Mouse (Mus musculus) liver, embryonic 15.5 days (tissue): ENCODE results near the gene Lmf1. TPM values are rescaled to one million over a fixed set of nuclear protein-coding genes. Genes with fewer than 3 reads are reported as not detected.

Experiments
- ATAC-seq: fragments of 200-750 bp; cut with Nextera tagmentation; 2 replicates; pipeline ENCODE4 v1.8.0; 2017; ENCODE audit warnings: moderate number of reproducible peaks, mild to moderate bottlenecking, moderate library complexity; ENCODE audit not compliant: insufficient read depth
- H3K27ac ChIP-seq: fragments of 300-500 bp; sonication (generic); replicated peaks from 2 replicates; pipeline ENCODE4 v1.5.1; 2015; ENCODE audit warnings: mild to moderate bottlenecking, inconsistent platforms
- H3K27me3 ChIP-seq: fragments of 300-500 bp; sonication (generic); 2 replicates; pipeline ENCODE4 v1.6.1; 2015; ENCODE audit warnings: mild to moderate bottlenecking, inconsistent platforms
- H3K36me3 ChIP-seq: fragments of 300-500 bp; sonication (generic); replicated peaks from 2 replicates; pipeline ENCODE4 v1.6.1; 2015; ENCODE audit warnings: moderate library complexity, mild to moderate bottlenecking, inconsistent platforms
- H3K4me1 ChIP-seq: fragments of 300-500 bp; sonication (generic); replicated peaks from 2 replicates; pipeline ENCODE4 v1.6.1; 2015; ENCODE audit warnings: inconsistent platforms
- H3K4me2 ChIP-seq: fragments of 300-500 bp; sonication (generic); 2 replicates; pipeline ENCODE4 v1.6.1; 2015; ENCODE audit warnings: moderate library complexity, mild to moderate bottlenecking, inconsistent platforms
- H3K4me3 ChIP-seq: fragments of 300-500 bp; sonication (generic); replicated peaks from 2 replicates; pipeline ENCODE4 v1.5.1; 2015; ENCODE audit warnings: mild to moderate bottlenecking, inconsistent platforms
- H3K9ac ChIP-seq: fragments of 300-500 bp; sonication (generic); 2 replicates; pipeline ENCODE4 v1.6.1; 2015; ENCODE audit warnings: moderate library complexity, mild to moderate bottlenecking, inconsistent platforms
- H3K9me3 ChIP-seq: fragments of 300-500 bp; sonication (generic); replicated peaks from 2 replicates; pipeline ENCODE4 v1.6.1; 2016; ENCODE audit warnings: inconsistent platforms
- WGBS: fragments of 180-500 bp; shearing (Covaris S2); methylation state at CpG from one replicate; pipeline ENCODE4 v1.1.7; 2015; ENCODE audit warnings: mixed read lengths; ENCODE audit not compliant: insufficient replicate concordance; 5-methylcytosine and 5-hydroxymethylcytosine counted together
- polyA plus RNA-seq: library from polyadenylated mRNA; unstranded; fragments of >200 nt; fragmentation: Nextera tagmentation; extraction: Ambion mirVana; gene quantifications from 2 replicates; pipeline ENCODE4 v1.2.1, GENCODE M21; 2015

Lmf1 gene
- polyA plus RNA-seq, 1 experiment from 2014 or later, result 10.1 TPM

DNA sequence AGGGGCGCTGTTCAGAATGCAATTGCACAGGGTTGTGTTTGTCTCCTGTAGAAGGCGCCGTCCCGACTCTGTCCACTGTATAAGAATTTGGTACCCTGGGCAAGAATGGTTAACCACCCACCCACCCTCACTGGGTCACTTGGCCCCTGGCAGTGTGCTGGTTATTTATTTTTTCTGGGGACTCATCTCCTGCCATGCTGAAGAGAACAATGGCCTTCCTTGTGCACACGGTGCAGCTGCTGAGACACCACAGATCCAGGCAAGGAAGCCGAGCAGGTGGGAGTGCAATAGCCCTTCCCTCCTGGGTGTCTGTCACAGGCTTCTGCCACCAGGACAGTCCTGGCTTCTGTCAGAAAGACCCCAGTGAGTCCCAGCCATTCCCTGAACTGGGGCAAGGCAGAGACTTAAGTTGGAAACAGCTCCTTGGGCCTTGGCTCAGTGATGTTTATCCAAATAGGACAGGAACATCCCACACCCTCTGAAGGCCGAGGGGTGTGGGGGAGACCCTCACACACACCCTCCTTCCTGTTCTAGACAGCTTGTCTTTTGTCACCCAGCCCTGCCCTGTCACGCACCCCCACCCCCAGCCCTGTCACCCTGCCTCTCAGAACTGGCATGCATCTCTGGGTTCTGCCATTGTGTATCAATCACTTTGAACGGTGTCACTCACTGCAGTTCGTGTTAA lies 30.1 kb downstream of the Lmf1 start:
- H3K9ac ChIP-seq, result no peak overlapping the region
- ATAC-seq, result no peak
- no peaks in the 10 kb centered on the region for H3K27me3 ChIP-seq

GRCm38 (mm10) chr17:25609506-25609828 lies 30.6 kb downstream of the Lmf1 start:
- no peak overlapping the region for H3K27ac ChIP-seq
- no peak for ATAC-seq
- H3K9me3 ChIP-seq, result no peaks in the 10 kb centered on the region
- H3K27me3 ChIP-seq, result no peaks in the 10 kb centered on the region
- no peaks in the 10 kb centered on the region for H3K36me3 ChIP-seq
- H3K4me1 ChIP-seq, result no peaks in the 10 kb centered on the region
- no peak overlapping the region for H3K4me2 ChIP-seq
- no peak overlapping the region for H3K9ac ChIP-seq
- 65% methylated on average over 3 of the region's 3 CpGs for WGBS
- H3K4me3 ChIP-seq, result no peak overlapping the region

More for the DNA sequence above, 30.1 kb downstream of the Lmf1 start:
- no peak overlapping the region for H3K27ac ChIP-seq
- H3K4me1 ChIP-seq, result 0 out of 2 replicates have a peak, but pooled peaks cover 2% of the 10 kb centered on the region
- WGBS, result 70% methylated on average over 10 of the region's 10 CpGs
- H3K9me3 ChIP-seq, result no peaks in the 10 kb centered on the region
- no peaks in the 10 kb centered on the region for H3K36me3 ChIP-seq
- no peak overlapping the region for H3K4me3 ChIP-seq
- H3K4me2 ChIP-seq, result no peak overlapping the region

DNA sequence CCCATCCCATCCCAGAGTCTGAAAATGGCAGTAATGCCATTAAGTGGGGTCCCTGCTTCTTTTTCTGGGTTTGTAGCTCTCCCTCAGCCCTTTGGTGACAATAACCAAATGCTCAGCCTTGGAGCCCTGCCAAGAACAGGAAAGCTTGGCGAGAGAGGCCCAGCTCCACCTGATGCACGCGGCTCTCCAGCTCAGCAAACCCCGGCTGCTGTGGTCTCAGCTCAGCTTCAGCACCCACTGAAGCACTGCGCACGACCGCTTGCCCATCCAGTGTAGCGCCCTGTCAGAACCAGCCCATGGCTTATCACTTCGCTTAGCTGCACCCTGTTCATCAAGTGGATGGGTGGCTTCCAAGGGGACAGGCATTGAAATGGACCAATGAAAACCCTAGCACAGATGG lies 31.3 kb downstream of the Lmf1 start:
- 63% methylated on average over 9 of the region's 9 CpGs for WGBS
- H3K4me1 ChIP-seq, result no peaks in the 10 kb centered on the region
- no peak overlapping the region for H3K4me3 ChIP-seq
- H3K9me3 ChIP-seq, result no peaks in the 10 kb centered on the region
- no peaks in the 10 kb centered on the region for H3K36me3 ChIP-seq
- no peak overlapping the region for H3K4me2 ChIP-seq
- ATAC-seq, result no peak
- H3K27ac ChIP-seq, result no peak overlapping the region
- no peak overlapping the region for H3K9ac ChIP-seq
- H3K27me3 ChIP-seq, result no peaks in the 10 kb centered on the region

- Histone ChIP-seq H3K36me3 (no peaks in the 10 kb centered on the region), H3K27me3 (no peaks in the 10 kb centered on the region), H3K27ac (no peak overlapping the region), H3K4me3 (no peak overlapping the region), H3K4me2 (no peak overlapping the region), H3K4me1 (no peaks in the 10 kb centered on the region), H3K9ac (no peak overlapping the region), H3K9me3 (no peaks in the 10 kb centered on the region)
- ATAC-seq, result no peak
- WGBS, result 73% methylated on average over 9 of the region's 9 CpGs
These were observed 33.7 kb downstream of the Lmf1 start for GRCm38 (mm10) chr17:25612537-25612936.

DNA sequence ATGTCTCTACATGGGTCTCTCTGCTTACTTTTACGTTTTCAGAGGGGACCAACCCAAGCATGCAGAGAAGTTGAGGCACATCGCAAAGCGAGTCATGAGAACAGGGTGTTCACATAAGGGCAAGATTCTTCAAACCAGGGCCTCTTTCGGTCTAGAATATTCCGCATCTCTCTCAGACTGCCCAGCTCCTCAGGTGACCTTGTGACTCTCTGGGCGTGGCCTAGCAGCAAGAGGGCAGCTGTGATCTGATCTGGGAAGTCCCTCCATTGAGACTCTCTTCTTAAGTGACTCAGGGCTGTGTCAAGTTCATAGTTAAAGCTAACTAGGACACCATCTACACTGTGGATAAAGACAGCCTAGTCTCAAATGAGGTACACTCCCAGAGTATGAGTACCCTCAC lies 34.4 kb downstream of the Lmf1 start:
- ATAC-seq, result no peak
- Histone ChIP-seq H3K4me1 (no peaks in the 10 kb centered on the region), H3K4me3 (no peak overlapping the region), H3K27ac (no peak overlapping the region), H3K9ac (no peak overlapping the region), H3K4me2 (no peak overlapping the region), H3K27me3 (no peaks in the 10 kb centered on the region), H3K9me3 (no peaks in the 10 kb centered on the region), H3K36me3 (no peaks in the 10 kb centered on the region)
- 79% methylated on average over 6 of the region's 6 CpGs for WGBS

DNA sequence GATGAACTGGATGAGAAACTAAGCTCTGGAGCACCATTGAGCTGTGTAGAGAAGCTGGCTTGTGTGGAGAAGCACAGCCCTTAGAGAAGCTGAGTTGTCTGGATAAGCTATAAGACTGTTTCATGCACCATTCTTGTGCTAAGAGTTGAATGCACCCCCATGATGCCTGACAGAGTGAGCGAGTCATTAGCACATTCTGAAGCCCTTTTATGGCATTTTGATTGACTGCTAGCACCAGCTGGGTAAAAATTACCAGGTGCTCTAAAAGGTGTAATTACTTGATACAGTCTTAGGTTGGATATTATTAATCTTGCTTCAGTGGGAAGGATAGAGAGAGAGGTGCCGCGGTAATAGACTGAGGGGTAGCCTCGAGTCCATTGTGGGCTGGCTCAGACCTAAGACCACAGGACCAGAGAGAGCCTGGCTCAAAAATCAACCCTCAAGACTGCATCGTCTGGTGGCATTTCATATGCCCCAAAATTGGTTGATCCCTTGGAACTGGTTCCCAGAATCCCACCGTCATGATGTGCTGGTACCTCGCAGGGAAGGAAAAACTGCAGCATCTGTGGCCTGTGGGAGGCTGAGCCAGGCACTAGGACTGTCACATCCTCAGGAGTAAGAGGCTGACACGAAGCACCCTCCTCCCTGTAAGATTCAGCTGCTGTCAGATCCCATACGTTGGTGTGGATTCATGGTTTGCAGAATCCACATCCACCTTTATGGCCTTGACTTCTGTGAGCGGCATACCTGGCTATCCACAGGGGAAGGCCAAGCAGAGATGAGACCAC lies 36.0 kb downstream of the Lmf1 start:
- no peak for ATAC-seq
- H3K9ac ChIP-seq, result no peak overlapping the region
- no peaks in the 10 kb centered on the region for H3K36me3 ChIP-seq
- H3K9me3 ChIP-seq, result no peaks in the 10 kb centered on the region
- no peak overlapping the region for H3K27ac ChIP-seq
- 73% methylated on average over 10 of the region's 10 CpGs for WGBS
- no peak overlapping the region for H3K4me2 ChIP-seq
- H3K4me3 ChIP-seq, result no peak overlapping the region
- H3K4me1 ChIP-seq, result no peaks in the 10 kb centered on the region
- no peaks in the 10 kb centered on the region for H3K27me3 ChIP-seq

DNA sequence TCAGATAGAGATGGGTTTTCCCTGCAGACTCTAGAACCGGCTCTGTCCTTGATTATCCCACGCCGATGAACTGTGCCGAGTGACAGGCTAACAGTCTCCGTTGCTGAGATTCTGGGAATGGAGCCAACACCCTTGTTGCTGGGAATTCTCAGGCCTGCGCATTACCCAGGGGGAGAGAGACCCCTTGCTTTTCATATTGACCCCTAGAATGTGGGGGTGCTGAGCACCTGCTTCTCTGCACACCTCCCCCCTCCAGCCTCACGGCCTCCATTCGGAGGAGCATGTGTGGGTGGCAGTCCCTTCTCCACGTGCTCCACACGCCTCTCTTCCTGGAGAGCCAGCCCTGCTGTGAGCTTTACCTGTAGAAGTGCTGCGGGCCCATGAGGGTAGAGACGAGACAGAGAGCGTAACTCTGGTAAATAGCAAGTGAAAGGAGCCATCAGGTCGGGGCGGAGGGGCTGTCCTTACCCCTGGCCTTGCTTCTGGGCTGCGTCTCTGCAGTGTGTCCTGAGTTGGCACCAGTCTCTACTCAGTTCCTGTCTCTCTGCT lies 39.7 kb downstream of the Lmf1 start:
- Histone ChIP-seq H3K27me3 (no peaks in the 10 kb centered on the region), H3K27ac (no peak overlapping the region), H3K36me3 (no peaks in the 10 kb centered on the region), H3K9me3 (no peaks in the 10 kb centered on the region), H3K4me2 (no peak overlapping the region), H3K4me3 (no peak overlapping the region), H3K9ac (no peak overlapping the region), H3K4me1 (no peaks in the 10 kb centered on the region)
- no peak for ATAC-seq
- WGBS, result 71% methylated on average over 16 of the region's 16 CpGs

- Histone ChIP-seq H3K9me3 (no peaks in the 10 kb centered on the region), H3K27ac (no peak overlapping the region), H3K4me2 (no peak overlapping the region), H3K4me1 (no peaks in the 10 kb centered on the region), H3K4me3 (no peak overlapping the region), H3K27me3 (no peaks in the 10 kb centered on the region), H3K36me3 (no peaks in the 10 kb centered on the region), H3K9ac (no peak overlapping the region)
- WGBS, result 61% methylated on average over 4 of the region's 4 CpGs
- ATAC-seq, result no peak
These were observed 44.6 kb downstream of the Lmf1 start for GRCm38 (mm10) chr17:25623441-25623840.

DNA sequence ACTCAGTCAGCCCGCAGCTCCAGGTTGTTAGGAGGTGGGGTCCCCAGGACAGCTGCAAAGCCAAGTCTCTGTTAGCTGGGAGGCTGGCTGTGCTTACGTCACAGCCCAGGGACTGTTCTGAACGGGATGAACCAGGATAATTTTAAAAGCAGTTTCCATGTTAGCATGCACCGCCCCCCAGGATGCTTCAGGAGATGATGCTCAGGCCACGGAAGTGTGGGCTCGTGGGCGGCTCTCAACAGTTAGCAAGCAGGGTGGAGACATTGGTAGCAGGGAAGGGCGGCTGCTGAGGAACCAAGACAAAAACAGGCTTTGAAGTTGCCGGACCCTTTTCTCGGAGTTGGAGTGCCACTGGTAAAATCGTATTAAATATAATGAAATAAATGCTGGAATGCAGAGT lies 45.0 kb downstream of the Lmf1 start:
- Histone ChIP-seq H3K4me2 (no peak overlapping the region), H3K9ac (no peak overlapping the region), H3K4me3 (no peak overlapping the region), H3K27me3 (no peaks in the 10 kb centered on the region), H3K36me3 (no peaks in the 10 kb centered on the region), H3K9me3 (no peaks in the 10 kb centered on the region), H3K4me1 (no peaks in the 10 kb centered on the region), H3K27ac (no peak overlapping the region)
- WGBS, result 70% methylated on average over 11 of the region's 11 CpGs
- no peak for ATAC-seq

DNA sequence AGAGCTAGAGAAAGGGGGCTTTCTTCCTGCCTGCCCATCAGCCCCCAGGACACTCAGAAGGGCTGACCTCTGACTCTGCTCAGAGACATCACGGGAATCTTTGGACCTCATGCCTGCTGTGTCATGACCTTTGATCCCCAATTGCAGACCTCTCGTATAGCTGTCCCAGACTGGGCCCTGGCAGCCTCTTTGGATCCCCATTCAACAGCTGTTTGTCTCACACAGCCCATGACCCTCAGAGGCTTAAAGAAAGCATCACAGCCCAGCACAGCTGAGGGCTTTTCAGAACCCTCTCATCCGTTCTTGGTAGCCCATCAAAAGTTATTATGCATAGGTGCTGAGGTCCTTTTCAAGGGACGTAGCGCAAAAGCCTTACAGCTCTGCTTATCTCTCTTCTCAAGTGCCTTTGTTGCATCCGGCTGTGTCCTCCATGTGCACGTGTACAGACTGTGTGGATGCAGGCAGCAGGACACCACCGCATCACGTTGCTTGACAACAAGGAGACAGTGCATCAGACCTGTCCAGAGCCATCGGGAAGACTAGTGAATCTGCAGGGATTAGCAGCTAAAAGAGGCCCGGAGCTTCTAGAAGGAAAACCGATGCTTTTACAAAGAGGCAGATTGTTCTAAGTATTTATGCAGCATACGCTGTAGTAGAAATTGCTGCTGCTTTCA lies 45.7 kb downstream of the Lmf1 start:
- Histone ChIP-seq H3K27me3 (no peaks in the 10 kb centered on the region), H3K4me2 (no peak overlapping the region), H3K36me3 (no peaks in the 10 kb centered on the region), H3K4me3 (no peak overlapping the region), H3K27ac (no peak overlapping the region), H3K4me1 (no peaks in the 10 kb centered on the region), H3K9ac (no peak overlapping the region), H3K9me3 (no peaks in the 10 kb centered on the region)
- no peak for ATAC-seq
- WGBS, result 69% methylated on average over 13 of the region's 13 CpGs

- no peak for ATAC-seq
- H3K27ac ChIP-seq, result no peak overlapping the region
- H3K27me3 ChIP-seq, result no peaks in the 10 kb centered on the region
- H3K4me3 ChIP-seq, result no peak overlapping the region
- no peaks in the 10 kb centered on the region for H3K9me3 ChIP-seq
- no peaks in the 10 kb centered on the region for H3K4me1 ChIP-seq
- no peak overlapping the region for H3K9ac ChIP-seq
- H3K4me2 ChIP-seq, result no peak overlapping the region
- 55% methylated on average over 7 of the region's 7 CpGs for WGBS
- no peaks in the 10 kb centered on the region for H3K36me3 ChIP-seq
These were observed 46.4 kb downstream of the Lmf1 start for GRCm38 (mm10) chr17:25625282-25625681.
